Mouse (Mus musculus) intestine, embryonic 15.5 days (tissue): ENCODE measurements around the gene Naxe. TPM values are rescaled to one million over a fixed set of nuclear protein-coding genes. Genes with fewer than 3 reads are reported as not detected.

Experiments
- ATAC-seq: fragments of 200-750 bp; cut with Nextera tagmentation; 2 replicates; pipeline ENCODE4 v1.8.0; 2017; ENCODE audit warnings: moderate TSS enrichment, moderate library complexity
- H3K27ac ChIP-seq: fragments of 300-500 bp; sonication (generic); 2 replicates; pipeline ENCODE4 v1.5.1; 2015; ENCODE audit warnings: mild to moderate bottlenecking, inconsistent platforms
- H3K27me3 ChIP-seq: fragments of 300-500 bp; sonication (generic); replicated peaks from 2 replicates; pipeline ENCODE4 v1.6.1; 2015; ENCODE audit warnings: inconsistent platforms
- H3K36me3 ChIP-seq: fragments of 300-500 bp; sonication (generic); 2 replicates; pipeline ENCODE4 v1.6.1; 2015; ENCODE audit warnings: inconsistent platforms
- H3K4me1 ChIP-seq: fragments of 300-500 bp; sonication (generic); replicated peaks from 2 replicates; pipeline ENCODE4 v1.6.1; 2015; ENCODE audit warnings: inconsistent platforms
- H3K4me2 ChIP-seq: fragments of 300-500 bp; sonication (generic); replicated peaks from 2 replicates; pipeline ENCODE4 v1.6.1; 2015; ENCODE audit warnings: mild to moderate bottlenecking, inconsistent platforms
- H3K4me3 ChIP-seq: fragments of 300-500 bp; sonication (generic); replicated peaks from 2 replicates; pipeline ENCODE4 v1.5.1; 2015; ENCODE audit warnings: inconsistent platforms
- H3K9ac ChIP-seq: fragments of 300-500 bp; sonication (generic); 2 replicates; pipeline ENCODE4 v1.6.1; 2015; ENCODE audit warnings: inconsistent platforms
- H3K9me3 ChIP-seq: fragments of 300-500 bp; sonication (generic); 2 replicates; pipeline ENCODE4 v1.6.1; 2016; ENCODE audit warnings: inconsistent platforms
- WGBS: fragments of 180-500 bp; shearing (Covaris S2); methylation state at CpG from one replicate; pipeline ENCODE4 v1.1.7; 2015; 5-methylcytosine and 5-hydroxymethylcytosine counted together
- polyA plus RNA-seq: library from polyadenylated mRNA; unstranded; fragments of >200 nt; fragmentation: Nextera tagmentation; extraction: Ambion mirVana; gene quantifications from 2 replicates; pipeline ENCODE4 v1.2.1, GENCODE M21; 2015

The Naxe gene
- polyA plus RNA-seq, 1 experiment from 2014 or later: 152 TPM

- ATAC-seq: peak; percentile 98
- H3K4me2 ChIP-seq: peak within 1 kb of the TSS; percentile 75
- H3K27me3 ChIP-seq: peaks cover 11% of the 10 kb centered on the region; the same call in 1 of the 2 replicates
- 7% methylated on average over 36 of the region's 36 CpGs for WGBS
- peak within 1 kb of the TSS; percentile 77 for H3K4me3 ChIP-seq
- peak within 1 kb of the TSS; percentile 59 for H3K9ac ChIP-seq
- H3K27ac ChIP-seq: peak within 1 kb of the TSS; percentile 68; the same call in 1 of the 2 replicates
- H3K36me3 ChIP-seq: peaks cover 2% of the 10 kb centered on the region; the same call in 1 of the 2 replicates
- H3K4me1 ChIP-seq: peaks cover 2% of the 10 kb centered on the region; the same call in 1 of the 2 replicates
- no peaks in the 10 kb centered on the region for H3K9me3 ChIP-seq
Observed at GRCm38 (mm10) chr3:88042661-88043421, 15.5 kb downstream of the Naxe start, which contains the start of gene Gpatch4. Gene Gpatch4, plus strand, starts transcription at chr3:88043108.

DNA sequence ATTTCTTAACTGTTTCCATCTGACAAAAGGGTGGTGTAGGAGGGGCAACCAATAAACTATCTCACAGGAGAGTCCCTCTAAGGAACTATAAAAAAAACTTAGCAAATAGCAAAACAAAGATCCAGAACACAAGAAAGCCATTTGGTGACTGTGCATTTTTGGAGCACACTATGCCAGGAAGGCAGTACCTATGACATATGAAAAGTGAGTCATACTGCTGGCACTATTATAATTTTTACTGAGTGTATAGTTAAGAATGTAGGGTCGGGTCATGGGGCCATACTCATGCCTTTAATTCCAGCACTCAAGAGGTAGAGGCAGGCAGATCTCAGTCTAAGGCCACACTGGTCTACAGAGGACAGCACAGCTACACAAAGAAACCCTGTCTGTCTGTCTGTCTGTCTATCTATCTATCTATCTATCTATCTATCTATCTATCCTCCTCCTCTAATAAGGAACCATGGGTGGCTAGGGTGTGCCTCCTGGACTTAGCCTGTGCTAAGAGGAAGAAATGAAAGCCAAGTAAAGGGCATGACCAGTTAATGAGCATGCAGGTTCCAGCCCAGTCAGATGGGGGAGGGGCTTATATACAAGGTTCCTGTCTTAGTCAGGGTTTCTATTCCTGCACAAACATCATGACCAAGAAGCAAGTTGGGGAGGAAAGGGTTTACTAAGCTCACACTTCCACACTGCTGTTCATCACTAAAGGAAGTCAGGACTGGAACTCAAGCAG is 22.6 kb downstream of the Naxe start:
- WGBS: 58% methylated on average over 1 of the region's 1 CpGs
- Histone ChIP-seq H3K9ac (no peak overlapping the region), H3K4me2 (no peak overlapping the region), H3K9me3 (no peaks in the 10 kb centered on the region), H3K27ac (no peak overlapping the region), H3K27me3 (peaks cover 36% of the 10 kb centered on the region), H3K4me1 (no peaks in the 10 kb centered on the region), H3K4me3 (no peak overlapping the region), H3K36me3 (no peaks in the 10 kb centered on the region)
- no peak for ATAC-seq

- ATAC-seq: no peak
- Histone ChIP-seq H3K27me3 (peaks cover 39% of the 10 kb centered on the region), H3K36me3 (no peaks in the 10 kb centered on the region), H3K4me1 (no peaks in the 10 kb centered on the region), H3K4me2 (no peak overlapping the region), H3K27ac (no peak overlapping the region), H3K4me3 (no peak overlapping the region), H3K9me3 (no peaks in the 10 kb centered on the region), H3K9ac (no peak overlapping the region)
- 49% methylated on average over 5 of the region's 5 CpGs for WGBS
Observed at GRCm38 (mm10) chr3:88033506-88033905, 24.8 kb downstream of the Naxe start.

DNA sequence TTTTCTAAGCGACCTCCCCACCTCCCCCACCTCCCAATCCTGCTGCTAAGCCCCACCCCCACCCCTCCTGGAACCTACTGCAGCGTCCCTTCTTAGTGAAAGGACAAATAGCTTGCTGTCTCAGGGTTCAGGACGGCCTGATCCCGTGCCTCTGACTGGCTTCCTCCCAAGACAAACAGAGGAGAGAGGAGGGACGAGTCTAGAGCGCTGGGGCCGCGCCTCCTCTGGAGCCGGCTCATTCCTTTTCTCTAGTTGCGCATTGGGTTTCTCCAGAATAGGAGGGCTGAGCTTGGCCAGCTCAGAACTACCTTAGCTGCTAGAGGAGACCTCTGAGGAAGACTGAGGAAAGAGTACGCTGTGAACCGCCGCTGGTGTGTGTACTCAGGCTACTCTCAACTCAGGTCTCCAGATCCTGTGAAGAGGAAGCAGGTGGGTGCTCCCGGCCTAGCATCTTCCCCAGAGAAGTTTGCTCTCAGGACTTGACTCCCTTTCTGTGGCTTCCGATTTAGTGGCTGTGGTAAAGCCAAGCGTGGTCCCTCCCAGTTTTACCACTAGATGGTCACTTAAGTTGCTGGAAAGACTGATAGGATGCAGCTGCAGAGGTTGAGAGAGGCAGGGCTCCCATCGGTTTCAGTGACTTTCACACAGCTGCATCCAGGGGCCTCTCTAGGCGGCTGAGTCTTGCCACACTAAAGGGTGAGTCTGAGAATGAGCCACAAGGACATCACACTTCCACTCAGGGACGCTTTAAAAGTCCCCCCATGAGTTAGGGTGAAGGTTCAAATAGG is 27.5 kb downstream of the Naxe start:
- ATAC-seq: no peak
- no peak overlapping the region for H3K4me3 ChIP-seq
- no peaks in the 10 kb centered on the region for H3K36me3 ChIP-seq
- H3K4me1 ChIP-seq: no peaks in the 10 kb centered on the region
- no peak overlapping the region for H3K4me2 ChIP-seq
- no peaks in the 10 kb centered on the region; the same call in 1 of the 2 replicates for H3K9me3 ChIP-seq
- 16% methylated on average over 19 of the region's 19 CpGs for WGBS
- H3K27me3 ChIP-seq: peaks cover 46% of the 10 kb centered on the region
- no peak overlapping the region for H3K9ac ChIP-seq
- H3K27ac ChIP-seq: no peak overlapping the region

DNA sequence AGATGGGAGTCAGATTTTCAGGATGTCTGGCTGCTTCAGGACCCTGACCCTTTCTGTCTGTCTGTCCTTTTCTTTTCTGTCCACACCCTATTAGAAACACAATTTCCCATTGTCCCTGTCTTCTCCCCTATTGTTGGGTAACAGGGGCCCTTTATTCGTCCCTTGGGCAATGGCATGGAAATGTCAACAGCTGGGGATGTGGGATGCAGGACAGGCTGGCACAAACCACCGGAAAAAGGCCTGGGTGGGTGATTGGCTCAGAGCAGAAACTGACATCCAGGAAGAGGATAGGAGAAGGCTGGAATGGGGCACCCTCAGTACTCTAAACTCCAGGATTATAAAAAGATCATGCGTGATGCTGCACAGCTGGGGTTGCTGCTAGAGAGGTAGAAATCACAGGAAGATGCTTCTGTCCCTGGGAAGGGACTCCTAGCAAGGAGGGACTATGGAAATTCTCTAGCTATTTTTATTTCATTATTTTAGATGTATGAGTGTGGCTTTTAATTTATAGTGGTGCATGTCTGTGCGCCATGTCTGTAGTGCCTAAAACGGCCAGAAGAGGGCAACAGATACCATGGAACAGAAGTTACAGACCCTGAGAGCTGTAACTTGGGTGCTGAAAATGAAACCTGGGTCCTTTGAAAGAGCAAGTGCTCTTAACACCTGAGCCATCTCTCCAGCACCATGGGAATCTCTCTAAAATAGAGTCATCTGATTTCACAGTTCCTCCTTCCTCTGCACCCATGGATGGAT is 30.7 kb downstream of the Naxe start, which contains the start of gene Hapln2:
Hapln2 (minus strand) TSS at position 150 of the 753 bp plus-strand sequence.
- no peaks in the 10 kb centered on the region; the same call in 1 of the 2 replicates for H3K9me3 ChIP-seq
- no peak within 1 kb of the TSS for H3K4me3 ChIP-seq
- no peaks in the 10 kb centered on the region for H3K36me3 ChIP-seq
- H3K27me3 ChIP-seq: peaks cover 68% of the 10 kb centered on the region
- no peak within 1 kb of the TSS for H3K4me2 ChIP-seq
- no peak for ATAC-seq
- no peak within 1 kb of the TSS for H3K27ac ChIP-seq
- peaks cover 14% of the 10 kb centered on the region for H3K4me1 ChIP-seq
- 49% methylated on average over 5 of the region's 5 CpGs for WGBS
- no peak within 1 kb of the TSS for H3K9ac ChIP-seq

GRCm38 (mm10) chr3:88026823-88027222 is 31.5 kb downstream of the Naxe start:
- no peak overlapping the region for H3K27ac ChIP-seq
- 62% methylated on average over 7 of the region's 7 CpGs for WGBS
- no peak for ATAC-seq
- peaks cover 18% of the 10 kb centered on the region for H3K4me1 ChIP-seq
- no peaks in the 10 kb centered on the region for H3K36me3 ChIP-seq
- H3K4me2 ChIP-seq: no peak overlapping the region
- no peak overlapping the region for H3K9ac ChIP-seq
- no peaks in the 10 kb centered on the region; the same call in 1 of the 2 replicates for H3K9me3 ChIP-seq
- H3K4me3 ChIP-seq: no peak overlapping the region
- H3K27me3 ChIP-seq: peaks cover 67% of the 10 kb centered on the region

- WGBS: under 1% methylated on average over 81 of the region's 81 CpGs
- peaks cover 65% of the 10 kb centered on the region for H3K27me3 ChIP-seq
- ATAC-seq: peak; percentile 79
Observed at GRCm38 (mm10) chr3:88023192-88024074, 34.9 kb downstream of the Naxe start.

GRCm38 (mm10) chr3:88022322-88023191 is 35.7 kb downstream of the Naxe start:
- H3K4me3 ChIP-seq: peak overlapping the region; percentile 57
- H3K9me3 ChIP-seq: no peaks in the 10 kb centered on the region
- peak overlapping the region; percentile 100 for H3K4me2 ChIP-seq
- peak; percentile 95 for ATAC-seq
- H3K27me3 ChIP-seq: peaks cover 70% of the 10 kb centered on the region
- H3K36me3 ChIP-seq: no peaks in the 10 kb centered on the region
- H3K4me1 ChIP-seq: peaks cover 18% of the 10 kb centered on the region
- WGBS: 2% methylated on average over 65 of the region's 66 CpGs
- H3K9ac ChIP-seq: peak overlapping the region; percentile 41
- no peak overlapping the region for H3K27ac ChIP-seq

More at GRCm38 (mm10) chr3:88023192-88024074, 34.9 kb downstream of the Naxe start:
- Histone ChIP-seq H3K4me3 (peak overlapping the region; percentile 57), H3K9me3 (no peaks in the 10 kb centered on the region; the same call in 1 of the 2 replicates), H3K4me2 (peak overlapping the region; percentile 100), H3K4me1 (peaks cover 18% of the 10 kb centered on the region), H3K9ac (peak overlapping the region; percentile 41), H3K36me3 (no peaks in the 10 kb centered on the region), H3K27ac (no peak overlapping the region)

GRCm38 (mm10) chr3:88010634-88011265 is 47.5 kb downstream of the Naxe start:
- Histone ChIP-seq H3K9ac (no peak overlapping the region), H3K4me3 (no peak overlapping the region), H3K36me3 (no peaks in the 10 kb centered on the region), H3K27me3 (peaks cover 20% of the 10 kb centered on the region), H3K4me1 (no peaks in the 10 kb centered on the region), H3K9me3 (no peaks in the 10 kb centered on the region), H3K27ac (no peak overlapping the region), H3K4me2 (no peak overlapping the region)
- no peak for ATAC-seq
- WGBS: 7% methylated on average over 6 of the region's 6 CpGs
